Mouse (Mus musculus) liver, embryonic 15.5 days (tissue): ENCODE results near the gene Sertad3. TPM values are rescaled to one million over a fixed set of nuclear protein-coding genes. Genes with fewer than 3 reads are reported as not detected.
A peak's percentile ranks its signal among the peaks of the same experiment; 100 is the strongest.
"Not testable (repeated sequence)": the region's sequence is repeated elsewhere in the genome, so short reads cannot be mapped to it uniquely, and the experiment has no call there.

Source experiments
- ATAC-seq: fragments of 200-750 bp; cut with Nextera tagmentation; 2 replicates; pipeline ENCODE4 v1.8.0; 2017; ENCODE audit warnings: moderate number of reproducible peaks, mild to moderate bottlenecking, moderate library complexity; ENCODE audit not compliant: insufficient read depth
- H3K27ac ChIP-seq: fragments of 300-500 bp; sonication (generic); replicated peaks from 2 replicates; pipeline ENCODE4 v1.5.1; 2015; ENCODE audit warnings: mild to moderate bottlenecking, inconsistent platforms
- H3K27me3 ChIP-seq: fragments of 300-500 bp; sonication (generic); 2 replicates; pipeline ENCODE4 v1.6.1; 2015; ENCODE audit warnings: mild to moderate bottlenecking, inconsistent platforms
- H3K36me3 ChIP-seq: fragments of 300-500 bp; sonication (generic); replicated peaks from 2 replicates; pipeline ENCODE4 v1.6.1; 2015; ENCODE audit warnings: moderate library complexity, mild to moderate bottlenecking, inconsistent platforms
- H3K4me1 ChIP-seq: fragments of 300-500 bp; sonication (generic); replicated peaks from 2 replicates; pipeline ENCODE4 v1.6.1; 2015; ENCODE audit warnings: inconsistent platforms
- H3K4me2 ChIP-seq: fragments of 300-500 bp; sonication (generic); 2 replicates; pipeline ENCODE4 v1.6.1; 2015; ENCODE audit warnings: moderate library complexity, mild to moderate bottlenecking, inconsistent platforms
- H3K4me3 ChIP-seq: fragments of 300-500 bp; sonication (generic); replicated peaks from 2 replicates; pipeline ENCODE4 v1.5.1; 2015; ENCODE audit warnings: mild to moderate bottlenecking, inconsistent platforms
- H3K9ac ChIP-seq: fragments of 300-500 bp; sonication (generic); 2 replicates; pipeline ENCODE4 v1.6.1; 2015; ENCODE audit warnings: moderate library complexity, mild to moderate bottlenecking, inconsistent platforms
- H3K9me3 ChIP-seq: fragments of 300-500 bp; sonication (generic); replicated peaks from 2 replicates; pipeline ENCODE4 v1.6.1; 2016; ENCODE audit warnings: inconsistent platforms
- WGBS: fragments of 180-500 bp; shearing (Covaris S2); methylation state at CpG from one replicate; pipeline ENCODE4 v1.1.7; 2015; ENCODE audit warnings: mixed read lengths; ENCODE audit not compliant: insufficient replicate concordance; 5-methylcytosine and 5-hydroxymethylcytosine counted together
- polyA plus RNA-seq: library from polyadenylated mRNA; unstranded; fragments of >200 nt; fragmentation: Nextera tagmentation; extraction: Ambion mirVana; gene quantifications from 2 replicates; pipeline ENCODE4 v1.2.1, GENCODE M21; 2015

Sertad3 gene
- polyA plus RNA-seq, 1 experiment from 2014 or later: 35.6 TPM

DNA sequence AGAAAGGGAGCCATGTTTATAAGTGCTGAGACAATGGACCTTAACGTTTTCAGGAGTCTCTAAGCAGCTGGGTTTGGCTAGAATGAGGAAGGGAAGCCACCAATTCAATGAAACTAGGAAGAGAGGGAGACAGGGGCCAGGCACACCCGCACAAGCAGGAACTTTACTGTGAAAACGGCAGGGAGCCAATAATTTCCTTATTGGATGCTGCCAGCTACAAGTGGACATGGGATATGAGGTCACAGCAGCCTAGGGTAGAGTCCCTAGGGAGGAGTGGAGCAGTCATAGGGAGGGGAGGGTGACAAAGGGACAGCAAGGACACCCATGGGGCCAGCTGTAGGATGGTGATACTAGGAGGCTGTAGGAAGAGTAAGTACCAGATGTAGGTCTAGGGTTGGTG is 19.5 kb downstream of the Sertad3 start:
- Histone ChIP-seq H3K4me1 (peaks cover 76% of the 10 kb centered on the region), H3K9ac (no peak overlapping the region), H3K36me3 (peaks cover 18% of the 10 kb centered on the region), H3K27ac (peak overlapping the region; percentile 3; the same call in 1 of the 2 replicates), H3K4me2 (no peak overlapping the region), H3K4me3 (no peak overlapping the region), H3K9me3 (no peaks in the 10 kb centered on the region), H3K27me3 (no peaks in the 10 kb centered on the region)
- no peak for ATAC-seq
- 42% methylated on average over 3 of the region's 3 CpGs for WGBS

DNA sequence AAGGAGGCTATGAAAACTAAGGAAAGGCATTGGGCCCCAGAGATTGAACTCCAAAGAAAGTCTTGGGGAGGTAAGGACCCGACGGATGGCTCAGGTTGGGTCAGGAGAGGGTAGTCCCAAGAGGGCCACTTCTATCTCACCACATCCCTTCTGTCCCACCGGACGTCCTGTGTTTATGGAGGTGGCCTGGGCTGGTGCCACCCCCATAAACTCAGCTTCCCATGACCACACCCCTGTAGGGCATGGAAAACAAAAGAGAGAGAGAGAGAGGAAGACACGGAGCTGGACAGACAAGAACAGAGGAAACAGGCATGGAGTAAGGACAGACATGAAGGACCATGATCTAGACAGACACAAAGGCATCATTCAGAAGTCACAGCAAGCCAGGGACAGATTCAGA is 19.9 kb downstream of the Sertad3 start:
- no peak for ATAC-seq
- 70% methylated on average over 5 of the region's 5 CpGs for WGBS
- H3K36me3 ChIP-seq: peaks cover 18% of the 10 kb centered on the region
- no peak overlapping the region for H3K4me2 ChIP-seq
- H3K9me3 ChIP-seq: no peaks in the 10 kb centered on the region
- peaks cover 72% of the 10 kb centered on the region for H3K4me1 ChIP-seq
- H3K27me3 ChIP-seq: no peaks in the 10 kb centered on the region
- H3K9ac ChIP-seq: no peak overlapping the region
- 0 out of 2 replicates have a peak overlapping the region, but pooled peaks have one; percentile 3 for H3K27ac ChIP-seq
- no peak overlapping the region for H3K4me3 ChIP-seq

DNA sequence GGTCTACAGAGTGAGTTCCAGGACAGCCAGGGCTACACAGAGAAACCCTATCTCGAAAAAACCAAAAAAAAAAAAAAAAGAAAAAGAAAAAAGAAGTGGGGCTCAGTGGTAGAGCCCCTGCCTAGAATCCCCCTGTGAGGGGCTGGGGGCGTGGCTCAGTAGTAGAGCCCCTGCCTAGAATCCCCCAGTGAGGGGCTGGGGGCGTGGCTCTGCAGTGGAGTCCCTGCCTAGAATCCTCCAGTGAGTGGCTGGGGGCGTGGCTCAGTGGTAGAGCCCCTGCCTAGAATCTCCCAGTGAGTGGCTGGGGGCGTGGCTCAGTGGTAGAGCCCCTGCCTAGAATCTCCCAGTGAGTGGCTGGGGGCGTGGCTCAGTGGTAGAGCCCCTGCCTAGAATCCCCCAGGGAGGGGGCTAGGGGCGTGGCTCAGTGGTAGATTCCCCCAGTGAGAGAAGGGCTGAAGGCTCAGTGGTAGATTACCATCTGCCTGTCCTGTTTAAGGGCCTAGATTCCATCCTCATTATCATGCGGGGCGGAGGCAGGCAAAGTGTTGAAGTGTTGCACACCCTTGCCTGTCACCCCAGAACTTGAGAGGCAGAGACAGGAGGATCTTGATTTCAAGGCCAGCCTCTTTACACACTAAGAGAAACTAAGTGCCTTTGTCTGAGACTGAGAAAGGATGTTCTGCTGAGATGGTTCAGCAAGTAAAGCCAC is 21.2 kb downstream of the Sertad3 start:
- H3K27me3 ChIP-seq, H3K4me2 ChIP-seq, H3K36me3 ChIP-seq, H3K27ac ChIP-seq, H3K9ac ChIP-seq, ATAC-seq, H3K9me3 ChIP-seq, H3K4me3 ChIP-seq: not testable (repeated sequence)
- WGBS: 66% methylated on average over 9 of the region's 9 CpGs
- peaks cover 58% of the 10 kb centered on the region for H3K4me1 ChIP-seq

DNA sequence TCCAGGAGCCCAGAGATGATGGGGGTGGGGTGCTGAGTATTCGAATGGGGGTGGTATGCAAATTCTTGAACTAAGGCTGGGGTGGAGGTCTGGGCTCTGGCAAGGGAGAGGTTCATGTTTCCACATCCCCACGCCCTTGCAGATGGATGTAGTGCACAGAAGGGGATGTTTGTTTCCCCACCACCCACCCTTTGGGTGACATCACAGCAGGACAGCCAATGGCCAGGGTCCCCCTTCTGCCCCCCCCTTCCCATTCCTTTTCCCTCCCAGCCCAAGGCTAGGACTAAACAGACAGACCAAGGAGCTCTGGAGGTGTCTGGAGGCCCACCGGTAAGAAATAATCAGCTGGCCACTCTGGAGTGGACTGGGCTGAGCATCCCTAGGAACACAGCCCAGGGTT is 25.5 kb downstream of the Sertad3 start, which contains the start of gene Prx:
Gene Prx (plus strand): TSS at position 289 of the 400 bp plus-strand sequence.
- H3K27ac ChIP-seq: no peak within 1 kb of the TSS
- no peaks in the 10 kb centered on the region for H3K27me3 ChIP-seq
- 62% methylated on average over 3 of the region's 3 CpGs for WGBS
- peaks cover 19% of the 10 kb centered on the region for H3K4me1 ChIP-seq
- no peaks in the 10 kb centered on the region for H3K36me3 ChIP-seq
- no peak within 1 kb of the TSS for H3K9ac ChIP-seq
- H3K4me2 ChIP-seq: no peak within 1 kb of the TSS
- no peak within 1 kb of the TSS for H3K4me3 ChIP-seq
- no peaks in the 10 kb centered on the region for H3K9me3 ChIP-seq
- ATAC-seq: no peak

DNA sequence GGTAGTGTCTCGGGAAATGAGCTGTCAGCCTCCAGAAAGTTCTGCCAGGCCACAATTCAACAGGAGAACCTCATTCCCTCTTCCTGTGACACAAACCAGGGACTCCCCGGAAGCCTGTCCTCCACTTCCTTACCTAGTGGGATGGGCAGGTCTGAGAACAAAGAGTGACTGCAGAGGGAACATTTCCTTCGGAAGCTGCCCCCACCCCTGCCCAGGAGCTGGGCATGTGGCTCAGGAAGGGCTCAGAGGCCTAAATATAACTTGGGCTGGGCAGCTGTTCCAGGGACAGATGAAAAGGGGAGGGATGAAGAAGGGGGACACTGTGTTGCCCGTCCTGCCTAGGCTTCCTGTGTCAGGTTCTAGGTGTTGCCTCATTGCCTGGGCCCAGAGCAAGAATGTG is 28.1 kb downstream of the Sertad3 start:
- no peak overlapping the region for H3K27ac ChIP-seq
- no peak overlapping the region for H3K4me3 ChIP-seq

DNA sequence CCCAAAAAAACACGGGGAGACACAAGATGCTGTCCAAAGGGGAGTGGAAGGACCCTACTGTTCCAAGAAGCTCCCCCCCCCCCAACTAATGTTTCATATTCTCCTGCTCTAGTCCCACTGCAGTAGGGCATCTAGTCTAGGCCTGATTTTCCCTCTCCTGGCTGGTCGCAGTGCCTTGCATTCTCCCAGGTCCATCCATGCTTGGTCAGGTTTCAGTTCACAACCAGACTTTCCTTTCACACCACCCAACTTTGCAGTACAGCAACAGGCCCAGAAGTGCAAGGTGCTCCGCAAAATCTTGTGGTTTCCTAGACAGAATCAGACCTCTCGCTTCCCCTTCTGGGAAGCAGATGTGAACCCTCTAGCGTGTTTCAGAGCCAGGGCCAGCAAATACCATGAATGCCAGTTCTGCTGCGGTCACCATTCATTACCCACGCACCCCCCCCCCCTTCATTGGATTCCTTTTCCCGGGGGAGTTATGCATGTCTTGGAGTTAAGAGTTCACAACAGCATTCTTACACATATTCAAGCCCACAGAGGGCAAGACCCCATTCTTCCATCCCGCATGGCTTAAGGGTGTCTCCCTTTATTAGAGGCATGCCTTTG is 33.3 kb downstream of the Sertad3 start:
- Histone ChIP-seq H3K9ac (peak overlapping the region; percentile 80), H3K4me1 (peaks cover 34% of the 10 kb centered on the region), H3K9me3 (no peaks in the 10 kb centered on the region), H3K27ac (peak overlapping the region; percentile 100), H3K4me3 (peak overlapping the region; percentile 76), H3K4me2 (peak overlapping the region; percentile 96), H3K27me3 (no peaks in the 10 kb centered on the region), H3K36me3 (no peaks in the 10 kb centered on the region)
- no peak for ATAC-seq
- 36% methylated on average over 9 of the region's 9 CpGs for WGBS

More for the DNA sequence above, 28.1 kb downstream of the Sertad3 start:
- Histone ChIP-seq H3K4me2 (no peak overlapping the region), H3K9me3 (no peaks in the 10 kb centered on the region), H3K36me3 (no peaks in the 10 kb centered on the region), H3K27me3 (no peaks in the 10 kb centered on the region), H3K9ac (no peak overlapping the region), H3K4me1 (peaks cover 20% of the 10 kb centered on the region)
- 56% methylated on average over 4 of the region's 4 CpGs for WGBS
- ATAC-seq: no peak

DNA sequence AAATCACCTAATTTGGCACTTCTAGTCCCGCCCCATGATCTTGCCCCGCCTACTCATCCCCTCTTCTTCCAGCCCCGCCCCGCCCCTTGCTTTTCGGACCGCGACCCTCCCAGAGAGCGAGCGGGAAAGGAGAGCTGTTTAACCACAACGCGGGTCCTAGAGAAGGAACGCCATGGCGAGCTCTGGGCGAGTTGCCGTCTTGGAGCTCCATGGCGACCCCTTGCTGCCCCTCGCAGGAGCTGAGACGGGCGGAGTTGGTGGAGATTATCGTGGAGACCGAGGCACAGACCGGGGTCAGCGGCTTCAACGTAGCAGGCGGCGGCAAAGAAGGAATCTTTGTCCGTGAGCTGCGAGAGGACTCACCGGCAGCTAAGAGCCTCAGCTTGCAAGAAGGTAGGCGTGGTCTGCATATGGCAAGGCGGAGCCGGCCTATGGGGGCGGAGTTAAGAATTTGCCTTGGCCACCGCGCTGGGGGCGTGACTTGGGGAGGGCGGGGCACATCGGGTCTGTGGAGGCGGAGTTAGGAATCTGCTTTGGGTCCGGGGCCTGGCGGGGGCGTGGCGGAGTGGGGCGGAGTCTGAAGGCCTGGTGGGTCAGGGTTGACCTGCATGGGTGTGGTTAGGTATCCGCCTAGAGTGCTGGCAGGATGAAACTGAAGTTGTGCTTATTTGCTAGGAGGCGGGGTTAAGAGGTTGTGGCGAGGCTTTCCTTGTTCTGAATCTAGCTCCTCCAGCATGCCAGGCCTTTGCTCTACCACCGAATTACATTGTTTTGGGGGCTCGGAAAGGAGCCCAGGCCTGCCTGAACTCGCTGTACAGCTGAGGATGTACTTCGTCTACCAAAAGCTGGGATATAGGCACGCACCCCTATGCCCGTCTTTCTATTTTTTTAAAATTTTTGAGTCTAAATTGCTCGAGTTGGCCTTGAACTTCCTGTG is 34.4 kb downstream of the Sertad3 start:
- no peaks in the 10 kb centered on the region for H3K27me3 ChIP-seq
- H3K4me3 ChIP-seq: peak overlapping the region; percentile 76
- peak overlapping the region; percentile 96 for H3K4me2 ChIP-seq
- no peaks in the 10 kb centered on the region for H3K36me3 ChIP-seq
- no peaks in the 10 kb centered on the region for H3K9me3 ChIP-seq
- peak overlapping the region; percentile 100 for H3K27ac ChIP-seq
- ATAC-seq: peak; percentile 96
- H3K4me1 ChIP-seq: peaks cover 34% of the 10 kb centered on the region
- WGBS: under 1% methylated on average over 54 of the region's 54 CpGs
- H3K9ac ChIP-seq: peak overlapping the region; percentile 80

DNA sequence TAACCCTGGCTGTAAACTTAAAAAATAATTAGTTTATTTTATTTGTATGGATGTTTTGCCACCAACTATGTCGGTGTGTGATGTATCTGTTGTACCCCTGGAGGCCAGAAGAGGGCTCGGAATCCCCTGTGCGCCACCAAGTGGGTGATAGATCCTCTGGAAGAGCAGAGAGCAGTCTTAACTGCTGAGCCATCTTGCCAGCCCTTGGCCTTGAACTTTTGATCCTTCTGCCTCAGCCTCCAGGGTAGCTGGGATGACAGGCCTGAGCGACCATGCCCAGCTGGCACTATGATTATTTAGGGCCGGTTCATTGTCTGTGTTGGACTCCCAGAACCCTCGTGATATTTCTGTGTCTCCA is 35.1 kb downstream of the Sertad3 start:
- WGBS: 17% methylated on average over 6 of the region's 6 CpGs
- ATAC-seq: peak; percentile 83
- no peaks in the 10 kb centered on the region for H3K9me3 ChIP-seq
- peaks cover 34% of the 10 kb centered on the region for H3K4me1 ChIP-seq
- no peaks in the 10 kb centered on the region for H3K27me3 ChIP-seq
- H3K9ac ChIP-seq: peak overlapping the region; percentile 53
- H3K4me3 ChIP-seq: peak overlapping the region; percentile 76
- H3K27ac ChIP-seq: peak overlapping the region; percentile 100
- peak overlapping the region; percentile 96 for H3K4me2 ChIP-seq
- H3K36me3 ChIP-seq: no peaks in the 10 kb centered on the region

DNA sequence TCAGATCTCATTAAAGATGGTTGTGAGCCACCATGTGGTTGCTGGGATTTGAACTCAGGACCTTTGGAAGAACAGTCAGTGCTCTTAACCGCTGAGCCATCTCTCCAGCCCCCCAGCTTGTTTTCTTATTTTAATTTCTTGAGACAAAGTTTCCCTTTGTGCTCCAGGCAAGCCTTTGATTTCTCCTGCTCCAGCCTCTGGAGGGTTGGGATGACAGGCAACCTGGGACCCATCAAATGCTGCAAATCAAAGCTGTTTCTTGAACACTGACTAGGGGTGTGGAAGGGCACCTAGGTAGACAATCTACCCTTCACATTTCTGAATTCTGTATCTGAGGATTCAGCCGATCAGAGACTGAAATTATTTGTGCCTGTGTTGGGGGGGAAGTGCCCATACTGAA is 37.2 kb downstream of the Sertad3 start:
- no peak overlapping the region for H3K4me3 ChIP-seq
- no peak overlapping the region for H3K27ac ChIP-seq
- H3K4me1 ChIP-seq: peaks cover 34% of the 10 kb centered on the region
- no peaks in the 10 kb centered on the region for H3K36me3 ChIP-seq
- no peak for ATAC-seq
- no peaks in the 10 kb centered on the region for H3K9me3 ChIP-seq
- no peaks in the 10 kb centered on the region for H3K27me3 ChIP-seq
- no peak overlapping the region for H3K9ac ChIP-seq
- WGBS: 75% methylated on average over 2 of the region's 2 CpGs
- no peak overlapping the region for H3K4me2 ChIP-seq

DNA sequence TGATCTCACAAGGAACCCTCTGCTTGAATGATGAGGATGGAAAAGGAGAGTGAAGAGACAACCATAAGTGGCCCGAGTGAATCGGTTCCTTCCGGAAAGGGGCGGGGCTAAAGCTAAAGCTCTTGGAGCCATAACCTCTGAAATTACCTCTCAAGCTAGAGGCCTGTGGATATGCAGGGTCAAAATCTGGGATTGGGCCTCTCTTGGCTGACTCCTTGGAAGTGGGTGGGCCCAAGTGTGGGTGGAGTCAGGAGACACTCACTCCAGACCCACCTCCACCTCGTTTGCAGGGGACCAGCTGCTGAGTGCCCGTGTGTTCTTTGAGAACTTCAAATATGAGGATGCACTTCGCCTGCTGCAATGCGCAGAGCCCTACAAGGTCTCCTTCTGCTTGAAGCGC is 41.4 kb downstream of the Sertad3 start:
- Histone ChIP-seq H3K9ac (no peak overlapping the region), H3K4me2 (no peak overlapping the region), H3K4me3 (no peak overlapping the region), H3K9me3 (0 out of 2 replicates have a peak, but pooled peaks cover 3% of the 10 kb centered on the region), H3K4me1 (no peaks in the 10 kb centered on the region), H3K27ac (no peak overlapping the region), H3K27me3 (no peaks in the 10 kb centered on the region), H3K36me3 (no peaks in the 10 kb centered on the region)
- ATAC-seq: no peak
- WGBS: 70% methylated on average over 9 of the region's 9 CpGs

DNA sequence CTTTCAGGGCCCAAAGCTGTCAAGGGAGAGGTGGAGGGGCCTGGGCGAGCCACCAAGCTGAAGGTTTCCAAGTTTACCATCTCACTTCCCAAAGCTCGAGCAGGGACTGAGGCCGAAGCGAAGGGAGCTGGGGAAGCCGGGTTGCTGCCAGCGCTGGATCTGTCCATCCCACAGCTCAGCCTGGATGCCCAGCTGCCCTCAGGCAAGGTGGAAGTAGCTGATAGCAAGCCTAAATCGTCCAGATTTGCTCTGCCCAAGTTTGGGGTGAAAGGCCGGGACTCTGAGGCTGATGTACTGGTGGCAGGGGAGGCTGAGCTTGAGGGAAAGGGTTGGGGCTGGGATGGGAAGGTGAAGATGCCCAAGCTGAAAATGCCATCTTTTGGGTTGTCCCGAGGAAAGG is 44.7 kb downstream of the Sertad3 start:
- Histone ChIP-seq H3K9me3 (0 out of 2 replicates have a peak, but pooled peaks cover 3% of the 10 kb centered on the region), H3K27me3 (no peaks in the 10 kb centered on the region), H3K9ac (no peak overlapping the region), H3K27ac (no peak overlapping the region), H3K4me1 (0 out of 2 replicates have a peak, but pooled peaks cover 2% of the 10 kb centered on the region), H3K4me3 (no peak overlapping the region), H3K4me2 (no peak overlapping the region), H3K36me3 (no peaks in the 10 kb centered on the region)
- no peak for ATAC-seq
- 66% methylated on average over 9 of the region's 9 CpGs for WGBS
